Mouse (Mus musculus): ENCODE results near the gene Nipbl. TPM values are rescaled to one million over a fixed set of nuclear protein-coding genes. Genes with fewer than 3 reads are reported as not detected.

Gene Nipbl
- polyA plus RNA-seq, 1 experiment: 5.2 TPM

GRCm38 (mm10) chr15:8455486-8455885 lies 11.2 kb upstream of the Nipbl start:
- DNase-seq: no peak
- H3K4me3 ChIP-seq (ENCODE audit: insufficient read depth, low read depth, low read length): no peak overlapping the region
- H3K36me3 ChIP-seq (ENCODE audit: control insufficient read depth, insufficient read depth, low read length): no peaks in the 10 kb centered on the region
- TF ChIP-seq CTCF (conservative IDR thresholded peaks at IDR 0.05; ENCODE audit: insufficient read depth, insufficient read length, low read depth, low read length): no peak
- TF ChIP-seq POLR2A (IDR thresholded peaks at IDR 0.05; ENCODE audit: low read depth, low read length): no peak
- WGBS: 84% methylated on average over 2 of the region's 2 CpGs
- no peak overlapping the region for H3K27ac ChIP-seq (ENCODE audit: insufficient read depth, low read depth, low read length)
- H3K27me3 ChIP-seq (replicated peaks; ENCODE audit: control insufficient read depth, insufficient read depth, low read length): no peaks in the 10 kb centered on the region
- H3K4me1 ChIP-seq (ENCODE audit: control insufficient read depth, insufficient read depth, low read length): 0 out of 2 replicates have a peak, but pooled peaks cover 3% of the 10 kb centered on the region

DNA sequence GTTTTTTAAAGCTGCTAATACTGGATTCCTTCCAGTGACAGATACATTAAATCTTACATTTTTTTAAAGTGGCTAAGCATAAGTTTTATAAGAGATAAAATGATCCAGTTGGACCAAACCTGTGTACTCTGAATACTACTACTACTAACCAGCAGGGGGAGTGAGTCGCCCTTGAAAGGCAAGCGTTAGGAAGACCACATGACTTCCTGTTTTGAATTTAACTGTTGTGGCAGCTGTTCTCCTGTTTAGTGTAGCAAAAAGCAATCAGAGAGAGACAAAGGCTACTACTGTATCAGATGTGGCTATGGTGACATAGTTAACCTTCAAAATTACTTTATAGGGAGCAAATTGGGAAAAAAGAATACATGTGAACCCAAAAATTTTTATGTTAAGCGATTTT lies 6.8 kb upstream of the Nipbl start:
- no peaks in the 10 kb centered on the region for H3K36me3 ChIP-seq (ENCODE audit: control insufficient read depth, insufficient read depth, low read length)
- TF ChIP-seq CTCF (conservative IDR thresholded peaks at IDR 0.05; ENCODE audit: insufficient read depth, insufficient read length, low read depth, low read length) (peak; percentile 55), POLR2A (IDR thresholded peaks at IDR 0.05; ENCODE audit: low read depth, low read length) (no peak)
- H3K27me3 ChIP-seq (replicated peaks; ENCODE audit: control insufficient read depth, insufficient read depth, low read length): no peaks in the 10 kb centered on the region
- no peak overlapping the region for H3K27ac ChIP-seq (ENCODE audit: insufficient read depth, low read depth, low read length)
- H3K4me1 ChIP-seq (ENCODE audit: control insufficient read depth, insufficient read depth, low read length): peaks cover 7% of the 10 kb centered on the region; the same call in 1 of the 2 replicates
- peak; percentile 84 for DNase-seq
- H3K4me3 ChIP-seq (ENCODE audit: insufficient read depth, low read depth, low read length): no peak overlapping the region
- 38% methylated on average over 3 of the region's 3 CpGs for WGBS

- peaks cover 4% of the 10 kb centered on the region; the same call in 1 of the 2 replicates for H3K4me1 ChIP-seq (ENCODE audit: control insufficient read depth, insufficient read depth, low read length)
- H3K27ac ChIP-seq (ENCODE audit: insufficient read depth, low read depth, low read length): peak overlapping the region; percentile 31
- WGBS: 26% methylated on average over 8 of the region's 8 CpGs
- H3K36me3 ChIP-seq (ENCODE audit: control insufficient read depth, insufficient read depth, low read length): no peaks in the 10 kb centered on the region
- H3K27me3 ChIP-seq (replicated peaks; ENCODE audit: control insufficient read depth, insufficient read depth, low read length): no peaks in the 10 kb centered on the region
- H3K4me3 ChIP-seq (ENCODE audit: insufficient read depth, low read depth, low read length): no peak overlapping the region
- TF ChIP-seq POLR2A (IDR thresholded peaks at IDR 0.05; ENCODE audit: low read depth, low read length) (no peak), CTCF (conservative IDR thresholded peaks at IDR 0.05; ENCODE audit: insufficient read depth, insufficient read length, low read depth, low read length) (no peak)
- DNase-seq: peak; percentile 24
These were observed 3.0 kb upstream of the Nipbl start for GRCm38 (mm10) chr15:8447193-8447767.

- Histone ChIP-seq H3K27ac (ENCODE audit: insufficient read depth, low read depth, low read length) (no peak overlapping the region; the same call in 1 of the 2 replicates), H3K4me1 (ENCODE audit: control insufficient read depth, insufficient read depth, low read length) (peaks cover 7% of the 10 kb centered on the region; the same call in 1 of the 2 replicates), H3K4me3 (ENCODE audit: insufficient read depth, low read depth, low read length) (peak overlapping the region; percentile 54), H3K27me3 (replicated peaks; ENCODE audit: control insufficient read depth, insufficient read depth, low read length) (no peaks in the 10 kb centered on the region), H3K36me3 (ENCODE audit: control insufficient read depth, insufficient read depth, low read length) (no peaks in the 10 kb centered on the region)
- DNase-seq: peak; percentile 52
- TF ChIP-seq POLR2A (IDR thresholded peaks at IDR 0.05; ENCODE audit: low read depth, low read length) (no peak), CTCF (conservative IDR thresholded peaks at IDR 0.05; ENCODE audit: insufficient read depth, insufficient read length, low read depth, low read length) (0 out of 2 replicates have a peak, but pooled peaks have one; percentile 26)
- 2% methylated on average over 6 of the region's 6 CpGs for WGBS
These were observed 2.2 kb upstream of the Nipbl start for GRCm38 (mm10) chr15:8446435-8446834.

- Histone ChIP-seq H3K36me3 (ENCODE audit: control insufficient read depth, insufficient read depth, low read length) (no peaks in the 10 kb centered on the region), H3K4me1 (ENCODE audit: control insufficient read depth, insufficient read depth, low read length) (peaks cover 7% of the 10 kb centered on the region; the same call in 1 of the 2 replicates), H3K4me3 (ENCODE audit: insufficient read depth, low read depth, low read length) (peak overlapping the region; percentile 54), H3K27me3 (replicated peaks; ENCODE audit: control insufficient read depth, insufficient read depth, low read length) (no peaks in the 10 kb centered on the region), H3K27ac (ENCODE audit: insufficient read depth, low read depth, low read length) (peak overlapping the region; percentile 73)
- TF ChIP-seq POLR2A (IDR thresholded peaks at IDR 0.05; ENCODE audit: low read depth, low read length) (no peak), CTCF (conservative IDR thresholded peaks at IDR 0.05; ENCODE audit: insufficient read depth, insufficient read length, low read depth, low read length) (no peak)
- DNase-seq: peak; percentile 34
- under 1% methylated on average over 19 of the region's 19 CpGs for WGBS
These were observed 1.7 kb upstream of the Nipbl start for GRCm38 (mm10) chr15:8445951-8446419.

DNA sequence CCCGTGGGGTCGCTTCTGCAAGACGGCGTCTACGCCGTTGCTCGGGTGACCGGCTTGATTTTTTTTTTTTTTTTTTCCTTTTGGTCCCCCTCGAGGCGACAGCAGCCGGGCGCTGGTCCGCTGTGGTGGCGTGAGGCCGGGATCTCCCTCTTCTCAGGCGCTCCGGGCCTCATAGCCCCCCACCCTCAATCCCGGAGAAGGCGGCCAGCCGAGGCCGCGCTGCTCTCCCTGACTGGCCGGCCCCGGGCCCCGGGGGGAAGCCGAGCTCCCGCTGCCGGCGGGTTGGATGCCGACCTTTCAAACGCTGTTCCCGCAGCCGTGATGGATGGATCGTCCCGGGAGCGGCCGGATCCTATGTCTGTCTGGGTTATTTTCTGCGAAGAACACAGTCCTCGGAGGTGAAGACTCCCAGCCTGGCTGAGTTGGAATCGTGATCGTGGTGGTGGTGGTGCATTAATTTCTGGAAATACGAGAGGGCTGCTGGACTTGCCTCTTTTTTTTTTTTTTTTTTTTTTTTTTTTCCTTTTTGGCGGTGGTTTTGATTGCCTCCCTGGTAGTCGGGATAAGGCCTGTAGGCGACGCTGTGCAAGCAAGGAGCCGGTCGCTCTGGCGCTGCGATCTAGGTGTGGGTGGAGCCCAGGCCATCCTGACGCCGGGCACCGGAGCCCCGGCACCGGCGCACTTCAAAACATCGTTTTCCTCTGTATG lies 781 bp upstream of the Nipbl start:
- no peak for TF ChIP-seq POLR2A (IDR thresholded peaks at IDR 0.05; ENCODE audit: low read depth, low read length)
- TF ChIP-seq CTCF (conservative IDR thresholded peaks at IDR 0.05; ENCODE audit: insufficient read depth, insufficient read length, low read depth, low read length): peak; percentile 69
- peak; percentile 90 for DNase-seq
- Histone ChIP-seq H3K4me1 (ENCODE audit: control insufficient read depth, insufficient read depth, low read length) (peaks cover 7% of the 10 kb centered on the region; the same call in 1 of the 2 replicates), H3K4me3 (ENCODE audit: insufficient read depth, low read depth, low read length) (peak overlapping the region; percentile 96), H3K27ac (ENCODE audit: insufficient read depth, low read depth, low read length) (peak overlapping the region; percentile 67), H3K36me3 (ENCODE audit: control insufficient read depth, insufficient read depth, low read length) (no peaks in the 10 kb centered on the region), H3K27me3 (replicated peaks; ENCODE audit: control insufficient read depth, insufficient read depth, low read length) (no peaks in the 10 kb centered on the region)
- WGBS: under 1% methylated on average over 57 of the region's 57 CpGs

All from kidney, adult 2 months (tissue).